Mouse (Mus musculus): ENCODE results near the gene Gpatch4. TPM values are rescaled to one million over a fixed set of nuclear protein-coding genes. Genes with fewer than 3 reads are reported as not detected.

Gene Gpatch4
- polyA plus RNA-seq (2017; shearing (Covaris generic)), result 10 to 100 TPM; 33.8 to 36.0 TPM

- ATAC-seq, result peak; percentile 99
Observed at GRCm38 (mm10) chr3:88042661-88043421, at the start of gene Gpatch4. Gene Gpatch4 (plus strand): TSS chr3:88043108.

DNA sequence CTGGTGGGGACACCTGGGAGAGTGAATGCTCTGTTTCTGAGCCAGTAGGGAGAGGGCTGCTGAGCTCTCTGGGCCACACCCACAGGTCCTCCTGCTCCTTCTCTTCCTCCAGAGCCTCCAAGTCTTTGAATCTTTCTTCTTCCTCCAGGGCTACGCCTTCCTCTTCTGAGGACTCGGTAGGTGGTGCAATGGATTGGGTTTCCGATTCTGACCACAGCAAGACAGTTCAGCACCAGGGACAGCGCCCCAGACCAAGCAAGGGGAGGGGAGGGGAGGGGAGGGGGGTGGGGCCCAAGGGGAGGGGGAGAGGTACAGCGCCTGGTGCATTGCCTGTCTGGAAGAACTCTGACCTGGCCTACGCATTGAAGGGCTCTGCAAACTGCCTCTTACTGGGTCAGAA is 49.5 kb upstream of the Gpatch4 start:
- ATAC-seq, result no peak

GRCm38 (mm10) chr3:87995331-87995730 is 47.6 kb upstream of the Gpatch4 start:
- no peak for ATAC-seq

DNA sequence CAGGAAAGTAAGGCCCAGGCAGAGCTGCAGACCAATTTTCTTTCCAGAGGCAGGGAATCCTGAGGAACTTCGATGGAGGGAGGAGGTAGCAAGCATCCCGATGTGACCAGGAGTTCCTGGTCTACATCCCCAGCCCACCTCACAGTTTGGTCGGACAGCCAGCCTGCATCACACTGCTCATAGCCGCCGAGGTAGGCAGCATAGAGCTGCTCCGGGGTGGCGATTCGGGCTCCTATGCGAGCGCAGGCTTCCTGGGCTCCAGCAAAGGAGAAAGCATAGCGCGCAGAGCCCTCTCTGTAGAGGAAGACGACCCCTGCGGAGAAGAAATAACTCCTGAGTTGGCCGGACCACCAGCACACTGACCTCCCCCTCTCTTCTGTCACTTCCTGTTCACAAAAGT is 46.5 kb upstream of the Gpatch4 start:
- ATAC-seq, result no peak

DNA sequence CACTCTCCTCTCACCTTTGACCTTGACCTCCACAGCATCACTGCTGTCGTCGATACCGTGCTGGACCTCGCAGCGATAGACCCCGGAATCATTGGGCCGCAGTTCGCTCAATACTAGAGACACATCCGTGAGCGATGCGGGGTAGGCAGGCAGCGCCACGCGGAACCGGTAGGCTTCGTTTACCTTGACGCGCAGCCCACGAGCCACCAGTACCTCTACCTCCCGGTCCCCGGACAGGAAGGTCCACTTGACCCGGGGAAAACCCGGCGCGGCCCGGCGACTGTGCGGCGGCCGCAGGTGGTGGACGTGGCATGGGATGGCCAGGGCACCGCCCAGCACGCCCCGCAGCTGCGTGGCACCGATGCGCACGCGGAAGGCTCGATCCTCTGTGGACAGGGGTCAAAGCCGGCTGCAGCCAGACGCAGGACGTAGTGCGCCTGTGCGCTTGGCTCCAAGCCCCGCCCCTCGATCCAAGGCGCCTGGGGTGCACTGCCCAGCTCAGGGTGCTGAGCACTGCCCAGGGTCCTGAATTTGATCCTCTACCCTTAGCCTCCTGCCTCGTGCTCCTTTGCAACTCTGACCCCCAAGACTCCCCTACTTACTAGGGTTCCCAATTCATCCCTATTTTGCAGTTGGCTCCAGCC is 45.8 kb upstream of the Gpatch4 start:
- ATAC-seq, result no peak

DNA sequence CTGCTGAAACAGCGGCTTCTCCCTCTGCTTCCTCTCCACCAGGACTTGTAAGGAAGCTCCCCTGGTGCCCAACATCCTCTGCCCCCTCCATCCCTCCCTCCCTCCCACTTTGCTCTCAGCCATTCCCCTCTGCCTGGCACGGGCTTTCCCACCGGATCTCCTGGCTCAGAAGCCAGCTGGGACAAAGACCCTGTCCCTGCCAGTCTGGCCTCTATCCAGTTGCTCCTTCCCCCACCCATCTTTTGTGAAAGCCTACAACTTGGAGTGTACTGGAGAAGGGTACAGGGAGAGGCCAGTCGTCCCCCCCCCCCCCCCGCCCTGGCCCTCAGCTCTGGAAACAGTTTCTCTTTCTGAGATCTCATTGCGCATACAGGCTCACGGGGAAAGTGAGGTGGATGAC is 44.2 kb upstream of the Gpatch4 start:
- no peak for ATAC-seq

- ATAC-seq, result no peak
Observed at GRCm38 (mm10) chr3:87999243-87999895, 43.5 kb upstream of the Gpatch4 start.

DNA sequence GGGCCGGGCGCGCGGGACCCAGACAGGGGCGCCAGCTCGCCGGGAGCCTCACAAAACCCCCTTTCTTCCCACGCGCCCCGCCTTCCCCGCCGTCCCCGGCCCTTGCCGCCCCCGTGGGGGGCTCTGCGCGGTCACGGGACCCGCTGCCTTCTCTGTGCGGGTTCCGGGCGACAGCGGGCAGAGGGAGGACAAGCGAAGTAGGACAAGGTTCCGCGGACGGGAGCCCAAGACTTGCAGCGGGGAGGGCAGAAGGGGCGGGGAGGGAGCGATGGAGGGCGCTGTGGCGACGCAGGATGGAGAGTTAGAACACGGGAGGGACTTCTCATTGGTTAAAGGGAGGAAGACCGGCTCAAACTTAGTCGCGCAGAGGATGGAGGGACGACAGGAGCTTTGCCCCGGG is 42.7 kb upstream of the Gpatch4 start, which contains the start of gene Bcan:
Gene Bcan (minus strand): TSS at position 50 of the 400 bp plus-strand sequence.
- ATAC-seq, result no peak

DNA sequence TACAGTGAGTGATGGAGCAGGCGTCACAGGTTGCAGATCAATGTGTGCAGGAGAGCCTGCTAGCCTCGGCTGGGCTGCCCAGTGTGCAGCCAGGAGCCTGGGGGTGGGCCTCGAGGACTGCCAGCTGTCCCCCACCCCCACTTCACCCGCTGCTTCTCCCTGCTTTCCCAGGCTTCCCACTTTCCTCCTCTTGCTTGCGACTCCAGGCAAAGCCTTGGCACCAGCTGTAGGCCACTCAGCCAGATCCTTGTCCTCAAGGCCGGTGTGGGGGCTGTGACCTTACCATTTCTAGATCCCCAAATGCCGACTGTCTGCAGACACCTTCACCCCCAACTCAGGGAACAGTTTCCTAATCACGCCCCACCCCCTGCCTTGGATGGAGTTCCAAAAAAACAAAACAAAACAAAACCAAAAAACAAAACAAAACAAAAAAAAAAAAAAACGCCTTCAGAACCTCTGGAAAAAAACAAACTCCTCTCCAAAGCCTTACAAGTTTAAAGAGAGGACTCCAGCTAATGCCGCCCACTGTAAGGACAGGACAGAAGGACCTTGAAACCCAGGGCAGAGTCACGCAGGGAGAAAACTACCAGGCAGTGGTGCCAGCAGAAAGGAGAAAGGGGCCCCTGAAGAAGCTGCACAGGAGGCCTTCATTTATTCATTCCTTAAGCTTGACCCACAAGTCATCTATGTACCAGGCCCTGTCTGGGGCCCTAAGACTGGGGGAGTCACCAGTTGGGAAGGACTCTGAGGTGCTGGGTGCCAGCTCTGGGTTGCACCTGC is 41.9 kb upstream of the Gpatch4 start:
- ATAC-seq, result no peak

DNA sequence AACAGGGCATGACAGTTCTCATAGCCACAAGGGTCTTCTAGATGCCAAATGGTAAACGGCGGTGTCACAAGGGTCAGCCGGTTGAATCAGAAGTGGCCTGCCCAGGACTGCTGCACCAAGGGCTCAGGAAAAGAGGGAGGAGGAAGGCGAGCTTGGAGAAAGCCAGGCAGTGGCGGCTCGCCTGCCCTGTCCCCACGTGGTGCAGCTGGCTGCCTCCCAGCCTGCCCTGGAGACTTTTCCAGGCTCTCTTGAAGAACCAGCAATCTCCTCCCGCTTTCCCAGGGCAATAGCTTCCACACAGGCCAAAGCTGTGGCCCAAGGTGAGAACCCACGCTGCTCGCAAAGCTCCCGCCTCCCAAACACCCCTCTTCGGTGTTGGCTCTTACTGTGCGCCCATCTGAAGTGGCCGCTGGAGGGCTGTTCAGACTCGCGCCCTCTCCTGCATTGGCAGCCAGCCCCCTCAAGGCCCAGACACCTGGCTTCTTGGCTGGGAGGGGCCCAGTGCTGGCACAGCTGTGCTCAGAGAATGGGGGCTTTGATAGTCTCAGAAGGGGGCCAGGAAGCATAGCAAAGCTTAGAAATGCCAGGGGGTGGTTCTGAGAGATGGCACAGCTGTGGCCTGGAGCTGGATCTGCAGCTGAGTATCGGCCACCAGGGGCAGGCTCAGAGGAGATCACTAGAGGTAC is 40.5 kb upstream of the Gpatch4 start:
- ATAC-seq, result no peak

DNA sequence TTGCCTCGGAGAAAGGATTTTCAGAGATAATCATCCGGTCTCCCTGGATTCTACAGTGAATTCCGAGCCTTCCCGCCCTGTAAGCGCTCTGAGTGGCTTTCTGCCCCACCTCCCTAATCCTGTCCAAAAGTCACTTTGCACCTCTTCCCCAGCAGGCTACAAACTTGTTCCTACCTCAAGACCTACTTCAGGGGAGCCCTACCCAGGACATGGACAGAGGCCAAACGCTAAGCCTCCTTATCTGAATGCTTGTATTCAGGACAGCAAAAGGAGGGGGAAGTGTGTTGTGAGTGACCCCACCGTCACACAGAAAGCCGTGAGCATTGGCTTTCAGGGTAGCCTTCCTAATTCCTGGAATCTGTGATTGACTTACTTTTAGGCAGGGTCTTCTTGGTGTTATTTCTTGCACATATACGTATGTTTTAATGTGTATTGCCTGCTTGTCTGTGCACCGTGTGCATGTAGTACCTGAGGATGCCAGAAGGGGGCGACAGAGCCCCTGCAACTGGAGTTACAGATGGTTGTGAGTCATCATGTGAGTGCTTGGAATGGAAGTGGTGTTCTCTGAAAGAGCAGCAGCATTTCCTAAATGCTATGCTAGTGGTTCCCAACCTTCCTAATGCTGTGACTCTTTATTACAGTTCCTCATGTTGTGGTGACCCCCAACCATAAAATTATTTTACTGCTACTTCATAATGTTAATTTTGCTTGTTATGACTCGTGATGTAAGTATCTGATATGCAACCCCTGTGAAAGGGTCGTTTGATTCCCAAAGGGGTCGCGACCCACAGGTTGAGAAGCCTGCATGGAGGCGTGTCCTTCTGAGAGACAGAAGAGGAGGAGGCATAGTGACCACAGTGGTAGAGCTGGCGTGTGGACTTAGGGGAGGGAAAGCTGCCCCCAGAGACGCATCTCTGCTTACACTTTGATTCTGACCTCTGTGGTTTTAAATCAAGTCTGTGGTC is 36.8 kb upstream of the Gpatch4 start:
- no peak for ATAC-seq

- ATAC-seq, result peak; percentile 51
Observed at GRCm38 (mm10) chr3:88010634-88011265, 32.2 kb upstream of the Gpatch4 start.

DNA sequence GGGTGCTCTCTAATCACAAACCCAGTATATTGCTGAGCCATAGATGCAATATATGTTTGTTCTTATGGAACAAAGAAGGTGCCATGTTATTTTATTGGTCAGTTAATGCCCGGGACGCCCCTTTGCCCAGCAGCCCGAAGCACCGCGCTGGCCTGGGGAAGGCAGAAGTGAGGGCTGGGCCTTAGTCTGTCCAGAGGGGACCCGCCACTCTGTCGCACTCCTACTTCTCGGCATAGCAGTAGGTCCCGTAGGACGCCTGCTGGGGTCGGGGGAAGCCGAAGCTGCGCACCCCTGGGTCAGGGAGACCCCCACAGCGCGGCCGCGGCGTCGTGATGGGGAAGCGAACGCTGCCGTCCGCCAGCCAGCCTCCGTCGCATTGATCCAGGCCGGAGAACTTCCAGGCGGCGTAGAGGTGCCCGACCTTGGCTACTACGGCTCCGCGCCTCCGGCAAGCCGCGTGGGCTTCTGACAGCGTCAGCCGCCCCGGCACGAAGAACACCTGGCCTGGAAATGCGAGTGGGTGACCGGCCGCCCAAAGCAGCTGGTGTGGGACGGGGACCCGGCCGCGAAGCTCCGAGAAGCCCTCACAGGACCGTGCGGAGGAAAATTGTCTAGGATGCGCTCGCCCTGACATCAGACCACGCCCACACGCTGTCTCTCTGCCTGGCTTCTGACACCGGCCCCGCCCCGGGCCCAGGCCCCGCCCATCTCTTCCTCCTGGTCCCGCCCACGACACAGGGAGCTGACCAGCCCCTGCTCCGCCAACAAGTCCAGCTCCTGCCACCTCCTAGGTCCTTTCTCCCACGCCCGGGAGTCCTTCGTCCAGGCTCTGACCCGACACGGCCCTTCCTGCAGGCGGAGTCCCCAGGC is 20.4 kb upstream of the Gpatch4 start:
- ATAC-seq, result peak; percentile 77

DNA sequence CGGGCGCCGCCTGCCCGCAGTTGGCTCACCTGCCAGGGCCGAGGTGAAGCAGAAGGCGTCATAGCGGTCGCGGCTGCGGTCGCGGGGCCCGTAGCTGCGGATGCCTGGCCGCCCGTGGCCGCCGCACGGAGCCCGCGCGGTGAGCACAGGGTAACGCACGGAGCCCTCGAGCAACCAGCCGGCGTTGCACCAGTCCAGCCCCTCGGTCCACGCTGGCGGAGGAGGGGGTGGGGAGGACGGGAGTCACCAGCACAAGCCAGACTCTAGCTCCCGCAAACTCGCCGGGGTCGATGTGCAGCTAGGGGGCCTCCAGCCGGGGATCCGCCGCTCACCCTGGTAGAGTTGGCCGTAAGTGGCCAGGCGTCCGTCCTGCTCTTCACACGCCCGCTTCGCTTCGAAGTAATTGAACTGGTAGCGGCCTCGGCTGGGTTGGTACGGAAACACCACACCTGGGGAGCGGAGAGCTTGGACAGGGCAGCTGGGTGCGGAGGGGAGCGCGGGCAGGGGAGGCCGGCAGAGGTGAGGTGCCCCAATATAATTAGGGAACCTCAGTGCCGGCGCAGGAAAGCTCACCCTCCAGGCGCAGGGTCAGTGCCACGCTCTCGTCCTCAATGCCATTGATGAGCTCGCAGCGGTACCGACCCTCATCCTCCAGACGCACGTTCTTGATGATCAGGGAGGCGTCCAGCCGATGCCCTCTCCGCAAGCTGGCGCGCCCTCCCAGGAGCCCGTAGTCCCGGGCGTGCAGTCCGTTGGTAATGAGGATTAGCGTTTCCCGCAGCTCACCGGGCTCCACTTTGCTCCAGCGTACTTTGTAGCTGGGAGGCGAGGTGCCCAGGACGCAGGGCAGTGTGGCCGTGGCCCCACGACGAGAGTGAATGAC is 19.5 kb upstream of the Gpatch4 start:
- ATAC-seq, result peak; percentile 56

- ATAC-seq, result no peak
Observed at GRCm38 (mm10) chr3:88026823-88027222, 16.1 kb upstream of the Gpatch4 start.

DNA sequence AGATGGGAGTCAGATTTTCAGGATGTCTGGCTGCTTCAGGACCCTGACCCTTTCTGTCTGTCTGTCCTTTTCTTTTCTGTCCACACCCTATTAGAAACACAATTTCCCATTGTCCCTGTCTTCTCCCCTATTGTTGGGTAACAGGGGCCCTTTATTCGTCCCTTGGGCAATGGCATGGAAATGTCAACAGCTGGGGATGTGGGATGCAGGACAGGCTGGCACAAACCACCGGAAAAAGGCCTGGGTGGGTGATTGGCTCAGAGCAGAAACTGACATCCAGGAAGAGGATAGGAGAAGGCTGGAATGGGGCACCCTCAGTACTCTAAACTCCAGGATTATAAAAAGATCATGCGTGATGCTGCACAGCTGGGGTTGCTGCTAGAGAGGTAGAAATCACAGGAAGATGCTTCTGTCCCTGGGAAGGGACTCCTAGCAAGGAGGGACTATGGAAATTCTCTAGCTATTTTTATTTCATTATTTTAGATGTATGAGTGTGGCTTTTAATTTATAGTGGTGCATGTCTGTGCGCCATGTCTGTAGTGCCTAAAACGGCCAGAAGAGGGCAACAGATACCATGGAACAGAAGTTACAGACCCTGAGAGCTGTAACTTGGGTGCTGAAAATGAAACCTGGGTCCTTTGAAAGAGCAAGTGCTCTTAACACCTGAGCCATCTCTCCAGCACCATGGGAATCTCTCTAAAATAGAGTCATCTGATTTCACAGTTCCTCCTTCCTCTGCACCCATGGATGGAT is 15.3 kb upstream of the Gpatch4 start, which contains the start of gene Hapln2:
Gene Hapln2 (minus strand): TSS at position 150 of the 753 bp plus-strand sequence.
- ATAC-seq, result no peak

- ATAC-seq, result no peak
Observed at GRCm38 (mm10) chr3:88030608-88031395, 12.1 kb upstream of the Gpatch4 start.

Measured in CD4-positive, CD25-positive, alpha-beta regulatory T cell, adult 4 months (primary cell).